Mouse (Mus musculus) embryonic fibroblast, embryonic 13.5 days (primary cell): Measurements from ENCODE around the gene Ipo13.

Experiments used
- CTCF ChIP-seq: IDR thresholded peaks from 2 replicates; pipeline ENCODE4 v1.5.1; 2011; ENCODE audit warnings: mild to moderate bottlenecking, control low read depth, low read length, moderate library complexity, borderline replicate concordance; ENCODE audit not compliant: insufficient read depth
- POLR2A ChIP-seq: IDR thresholded peaks from 2 replicates; pipeline ENCODE4 v1.6.1; 2011; ENCODE audit warnings: low read depth, mild to moderate bottlenecking, control low read depth, low read length, moderate library complexity

DNA sequence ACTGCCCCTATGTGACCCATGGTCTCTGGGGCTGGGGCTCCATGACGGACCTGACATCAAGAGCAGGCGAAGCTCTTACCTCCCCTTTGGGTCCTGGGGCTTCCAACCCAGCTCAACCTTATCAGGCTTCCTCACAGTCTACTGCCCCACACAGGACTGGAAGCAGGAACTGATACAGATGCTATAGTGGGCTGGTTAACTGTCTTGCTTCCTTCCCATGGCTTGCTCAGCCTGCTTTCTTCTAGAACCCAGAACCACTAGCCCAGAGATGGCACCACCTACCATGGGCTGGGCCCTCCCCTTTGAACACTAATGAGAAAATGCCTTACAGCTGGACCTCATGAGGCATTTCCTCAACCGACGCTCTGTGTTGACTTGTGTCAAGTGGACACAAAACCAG lies 2.6 kb upstream of the Ipo13 start:
- TF ChIP-seq POLR2A (no peak), CTCF (no peak)
